Mouse (Mus musculus): ENCODE measurements around the gene Cd320.
A peak's percentile ranks its signal among the peaks of the same experiment; 100 is the strongest.

GRCm38 (mm10) chr17:33817969-33818643 lies 24.8 kb upstream of the Cd320 start:
- TF ChIP-seq CTCF (IDR thresholded peaks at IDR 0.05; ENCODE audit: low read depth, low read length), result no peak
- TF ChIP-seq GATA1 (IDR thresholded peaks at IDR 0.05; ENCODE audit: borderline replicate concordance, low read length), result no peak
- TF ChIP-seq TAL1 (conservative IDR thresholded peaks at IDR 0.05; ENCODE audit: low read depth, low read length), result no peak
- 0 out of 2 replicates have a peak, but pooled peaks have one; percentile 22 for TF ChIP-seq POLR2AphosphoS5 (IDR thresholded peaks at IDR 0.05; ENCODE audit: insufficient replicate concordance, low read depth, low read length)
- no peak for TF ChIP-seq GATA2 (IDR thresholded peaks at IDR 0.05; ENCODE audit: borderline replicate concordance, low read depth, low read length)

Data from G1E (cell line).